Mouse (Mus musculus) heart, adult 2 months (tissue): ENCODE results near the gene Bdp1. TPM values are rescaled to one million over a fixed set of nuclear protein-coding genes. Genes with fewer than 3 reads are reported as not detected.

ENCODE experiments used
- DNase-seq, 2 experiments: peaks; one replicate each; pipeline ENCODE4 v3.0.0; 2021
- H3K27ac ChIP-seq: fragments of 200-600 bp; 2 replicates; pipeline ENCODE4 v1.8.1; 2022
- H3K27me3 ChIP-seq: fragments of 200-500 bp; 2 replicates; pipeline ENCODE4 v1.6.1; 2012; ENCODE audit warnings: mild to moderate bottlenecking, low read length, inconsistent platforms, mixed read lengths; ENCODE audit not compliant: control insufficient read depth, insufficient read depth
- H3K36me3 ChIP-seq: fragments of 200-500 bp; 2 replicates; pipeline ENCODE4 v1.6.1; 2012; ENCODE audit warnings: low read length, inconsistent platforms; ENCODE audit not compliant: control insufficient read depth, insufficient read depth
- H3K4me1 ChIP-seq: fragments of 200-500 bp; 2 replicates; pipeline ENCODE4 v1.6.1; 2011; ENCODE audit warnings: low read length; ENCODE audit not compliant: control insufficient read depth, insufficient read depth
- H3K4me3 ChIP-seq: fragments of 200-600 bp; 2 replicates; pipeline ENCODE4 v1.8.1; 2022
- H3K79me2 ChIP-seq: fragments of 200-500 bp; replicated peaks from 2 replicates; pipeline ENCODE4 v1.6.1; 2012; ENCODE audit warnings: mild to moderate bottlenecking, inconsistent platforms, low read length, moderate library complexity, mixed read lengths; ENCODE audit not compliant: control insufficient read depth, insufficient read depth
- H3K9ac ChIP-seq: fragments of 200-500 bp; 2 replicates; pipeline ENCODE4 v1.6.1; 2012; ENCODE audit warnings: low read depth, mild to moderate bottlenecking, control low read depth, inconsistent platforms, low read length, mixed read lengths
- CTCF ChIP-seq: fragments of 200-600 bp; IDR thresholded peaks from 2 replicates; pipeline ENCODE4 v1.8.1; 2022; ENCODE audit warnings: antibody characterized with exemption, mild to moderate bottlenecking, moderate library complexity
- EP300 ChIP-seq: fragments of 200-500 bp; IDR thresholded peaks from 2 replicates; pipeline ENCODE4 v1.6.1; 2011; ENCODE audit warnings: low read depth, low read length, control low read depth; ENCODE audit not compliant: insufficient read depth
- POLR2A ChIP-seq: fragments of 200-500 bp; IDR thresholded peaks from 2 replicates; pipeline ENCODE4 v1.6.1; 2011; ENCODE audit warnings: mild to moderate bottlenecking, low read depth, low read length, control low read depth; ENCODE audit not compliant: insufficient read depth
- whole genome bisulfite sequencing: fragments of 180-500 bp; shearing (Covaris S2); methylation state at CpG from one replicate; pipeline ENCODE4 v1.1.7; 2018; 5-methylcytosine and 5-hydroxymethylcytosine counted together
- intact Hi-C: fragments of 180-260 bp; cut with DNase I; formaldehyde crosslinking; loops from one replicate; pipeline ENCODE4 v1.15.1; 2025
- polyA plus RNA-seq: library from polyadenylated mRNA; depleted of rRNA; stranded (reverse); fragments of >200 nt; gene quantifications from 2 replicates; pipeline ENCODE4 v1.2.3, GENCODE M21; 2012
- total RNA-seq, 2 experiments: library from RNA; stranded (reverse); gene quantifications; 2 replicates each; pipeline ENCODE4 v1.2.3; 2021

The Bdp1 gene
- total and polyA plus RNA-seq, 3 experiments: 1.4 to 27.1 (median 25.6) TPM

- H3K4me3 ChIP-seq: peak overlapping the region; percentile 97; the same call in 1 of the 2 replicates
- H3K79me2 ChIP-seq: peaks cover 2% of the 10 kb centered on the region; the same call in 1 of the 2 replicates
- H3K27ac ChIP-seq: no peak overlapping the region
- H3K4me1 ChIP-seq: peaks cover 4% of the 10 kb centered on the region
- no peak for TF ChIP-seq CTCF
- TF ChIP-seq POLR2A: no peak
- no peak for TF ChIP-seq EP300
- intact Hi-C loops: loop anchor here (2.0 to 10.0 kb wide), 3 partner anchors 19 to 528 kb away; partner anchors contain the start of genes Ak6, Bdp1, Gtf2h2 and Rad17
- H3K9ac ChIP-seq: no peak overlapping the region
- no peak for DNase-seq
- 88% methylated on average over 3 of the region's 3 CpGs for WGBS
- no peaks in the 10 kb centered on the region for H3K27me3 ChIP-seq
- H3K36me3 ChIP-seq: no peaks in the 10 kb centered on the region
These were observed 20.1 kb upstream of the Bdp1 start for GRCm38 (mm10) chr13:100123970-100124369.

- no peak for DNase-seq
- H3K79me2 ChIP-seq: no peaks in the 10 kb centered on the region
- no peak overlapping the region for H3K4me3 ChIP-seq
- H3K27me3 ChIP-seq: no peaks in the 10 kb centered on the region
- no peaks in the 10 kb centered on the region for H3K4me1 ChIP-seq
- no peaks in the 10 kb centered on the region for H3K36me3 ChIP-seq
- intact Hi-C loops: no loop called here
- peak; percentile 80 for TF ChIP-seq CTCF
- TF ChIP-seq POLR2A: no peak
- no peak for TF ChIP-seq EP300
- 41% methylated on average over 5 of the region's 5 CpGs for WGBS
- no peak overlapping the region for H3K27ac ChIP-seq
- H3K9ac ChIP-seq: no peak overlapping the region
These were observed 8.5 kb upstream of the Bdp1 start for GRCm38 (mm10) chr13:100112218-100112972.

GRCm38 (mm10) chr13:100107652-100108472 is 4.0 kb upstream of the Bdp1 start, which contains the start of gene Serf1:
TSS of gene Serf1 (plus strand) at chr13:100108012.
- DNase-seq: peak; percentile 89
- Histone ChIP-seq H3K36me3 (peaks cover 2% of the 10 kb centered on the region), H3K27me3 (no peaks in the 10 kb centered on the region), H3K9ac (peak within 1 kb of the TSS; percentile 56), H3K79me2 (no peaks in the 10 kb centered on the region), H3K4me1 (peaks cover 2% of the 10 kb centered on the region), H3K27ac (peak within 1 kb of the TSS; percentile 22), H3K4me3 (peak within 1 kb of the TSS; percentile 59)
- WGBS: under 1% methylated on average over 72 of the region's 76 CpGs
- intact Hi-C loops: loop anchor here (10.0 kb wide), 1 partner anchor 763 kb away; the partner anchor contains the start of genes Mrps27 and Ptcd2
- TF ChIP-seq CTCF: no peak
- no peak for TF ChIP-seq EP300
- no peak for TF ChIP-seq POLR2A

- H3K4me1 ChIP-seq: peaks cover 4% of the 10 kb centered on the region
- WGBS: 2% methylated on average over 15 of the region's 15 CpGs
- H3K27ac ChIP-seq: peak overlapping the region; percentile 91
- no peaks in the 10 kb centered on the region for H3K79me2 ChIP-seq
- no peak for TF ChIP-seq POLR2A
- TF ChIP-seq EP300: no peak
- TF ChIP-seq CTCF: no peak
- peak overlapping the region; percentile 90 for H3K9ac ChIP-seq
- intact Hi-C loops: loop anchor here (10.0 kb wide), 1 partner anchor 758 kb away; the partner anchor contains the start of genes Mrps27 and Ptcd2
- peaks cover 6% of the 10 kb centered on the region for H3K36me3 ChIP-seq
- H3K27me3 ChIP-seq: no peaks in the 10 kb centered on the region
- no peak for DNase-seq
- H3K4me3 ChIP-seq: peak overlapping the region; percentile 98
These were observed 715 bp downstream of the Bdp1 start for GRCm38 (mm10) chr13:100103052-100103658.

- Histone ChIP-seq H3K36me3 (peaks cover 6% of the 10 kb centered on the region), H3K4me1 (peaks cover 3% of the 10 kb centered on the region), H3K79me2 (no peaks in the 10 kb centered on the region), H3K27ac (no peak overlapping the region), H3K27me3 (no peaks in the 10 kb centered on the region), H3K4me3 (no peak overlapping the region), H3K9ac (no peak overlapping the region)
- intact Hi-C loops: no loop called here
- no peak for DNase-seq
- WGBS: 82% methylated on average over 6 of the region's 6 CpGs
- no peak for TF ChIP-seq POLR2A
- TF ChIP-seq CTCF: no peak
- no peak for TF ChIP-seq EP300
These were observed 5.1 kb downstream of the Bdp1 start for GRCm38 (mm10) chr13:100098808-100099207.
